Mouse (Mus musculus) ES-CJ7 (cell line): ENCODE measurements around the gene Lbp.

Experiments used
- DNase-seq: peaks from one replicate; pipeline ENCODE4 v3.0.0; 2011; ENCODE audit warnings: low read depth, low spot score

Lbp gene

GRCm38 (mm10) chr2:158360873-158361677 is 54.8 kb downstream of the Lbp start:
- DNase-seq = peak; percentile 91

- DNase-seq = peak; percentile 83
These were observed 55.5 kb downstream of the Lbp start for GRCm38 (mm10) chr2:158361678-158362320.

GRCm38 (mm10) chr2:158364175-158364574 is 57.9 kb downstream of the Lbp start:
- DNase-seq = no peak

- DNase-seq = no peak
These were observed 59.0 kb downstream of the Lbp start for GRCm38 (mm10) chr2:158365099-158365850.

GRCm38 (mm10) chr2:158367654-158368053 is 61.4 kb downstream of the Lbp start:
- no peak for DNase-seq

- no peak for DNase-seq
These were observed 62.0 kb downstream of the Lbp start for GRCm38 (mm10) chr2:158368313-158368712.

GRCm38 (mm10) chr2:158369474-158370172 is 63.3 kb downstream of the Lbp start:
- no peak for DNase-seq

GRCm38 (mm10) chr2:158370173-158370550 is 63.9 kb downstream of the Lbp start:
- DNase-seq = peak; percentile 77

- no peak for DNase-seq
These were observed 66.8 kb downstream of the Lbp start for GRCm38 (mm10) chr2:158373061-158373460.

- DNase-seq = no peak
These were observed 67.2 kb downstream of the Lbp start for GRCm38 (mm10) chr2:158373516-158373915.

- peak; percentile 82 for DNase-seq
These were observed 69.3 kb downstream of the Lbp start, which contains the start of gene Snhg11 for GRCm38 (mm10) chr2:158375443-158376122. Gene Snhg11 (plus strand): TSS chr2:158375638.

GRCm38 (mm10) chr2:158376123-158376687 is 69.9 kb downstream of the Lbp start:
- DNase-seq = no peak

GRCm38 (mm10) chr2:158376798-158377197 is 70.5 kb downstream of the Lbp start:
- no peak for DNase-seq

GRCm38 (mm10) chr2:158377811-158378210 is 71.5 kb downstream of the Lbp start:
- DNase-seq = no peak

GRCm38 (mm10) chr2:158379354-158380078 is 73.2 kb downstream of the Lbp start:
- DNase-seq = peak; percentile 91
